Mouse (Mus musculus) WW6 (cell line): ENCODE results near the gene Idh2.
"Not testable (repeated sequence)": the region's sequence is repeated elsewhere in the genome, so short reads cannot be mapped to it uniquely, and the experiment has no call there.

Experiments used
- DNase-seq: peaks from one replicate; pipeline ENCODE4 v3.0.0-alpha.2; 2013; ENCODE audit warnings: low read depth, low spot score

Idh2 gene

GRCm38 (mm10) chr7:80060012-80060778, 55.0 kb downstream of the Idh2 start:
- DNase-seq: no peak

- no peak for DNase-seq
Measured at GRCm38 (mm10) chr7:80059064-80059838, 55.9 kb downstream of the Idh2 start.

GRCm38 (mm10) chr7:80058405-80059063, 56.7 kb downstream of the Idh2 start:
- DNase-seq: no peak

- no peak for DNase-seq
Measured at GRCm38 (mm10) chr7:80057781-80058180, 57.4 kb downstream of the Idh2 start.

GRCm38 (mm10) chr7:80057002-80057691, 58.0 kb downstream of the Idh2 start:
- no peak for DNase-seq

GRCm38 (mm10) chr7:80055781-80056180, 59.4 kb downstream of the Idh2 start:
- no peak for DNase-seq

GRCm38 (mm10) chr7:80053147-80053546, 62.0 kb downstream of the Idh2 start:
- no peak for DNase-seq

- no peak for DNase-seq
Measured at GRCm38 (mm10) chr7:80052261-80052660, 62.9 kb downstream of the Idh2 start.

GRCm38 (mm10) chr7:80051835-80052234, 63.4 kb downstream of the Idh2 start:
- DNase-seq: no peak

GRCm38 (mm10) chr7:80050382-80050781, 64.8 kb downstream of the Idh2 start:
- not testable (repeated sequence) for DNase-seq

- DNase-seq: no peak
Measured at GRCm38 (mm10) chr7:80049746-80050145, 65.4 kb downstream of the Idh2 start.

- no peak for DNase-seq
Measured at GRCm38 (mm10) chr7:80047041-80047440, 68.2 kb downstream of the Idh2 start.
